Comparison of ENCODE assay signal across 11 mouse cellular contexts in the genomic region with DNA sequence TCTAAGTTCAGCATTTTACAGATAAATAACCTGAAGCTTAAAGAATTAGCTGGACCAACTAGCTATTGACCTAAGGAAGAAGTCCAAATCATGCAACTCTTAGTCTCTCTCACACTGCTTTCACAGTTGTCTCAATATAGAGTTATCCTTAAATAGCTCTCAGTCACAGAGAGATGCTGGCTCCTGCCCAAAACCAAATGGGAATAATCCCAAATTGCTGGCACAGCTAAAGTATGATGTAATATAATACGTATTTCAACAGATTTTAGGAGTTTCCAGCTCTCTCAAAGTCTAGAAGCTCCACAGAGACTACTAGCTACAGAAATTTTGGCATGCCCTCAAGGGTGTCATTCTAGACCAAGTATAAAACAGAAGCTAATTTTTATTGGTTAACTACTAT. TPM values are rescaled to one million over a fixed set of nuclear protein-coding genes. Genes with fewer than 3 reads are reported as not detected.
A peak's percentile ranks its signal among the peaks of the same experiment; 100 is the strongest.
DNase-seq lines count a peak whose midpoint lies in the region; ATAC-seq lines count a peak whose summit lies in the region.
"Had no signal": no experiment of that assay in that cellular context is flagged by ENCODE, and none has a peak within 500 bp of the region (broad histone marks: within the 10 kb centered on the region; RNA-seq: fewer than 3 reads in every experiment).

No protein-coding gene starts in this region.

- no peaks in the 10 kb centered on the region for H3K36me3 ChIP-seq in kidney, embryonic 16.5 days (ENCODE audit: insufficient read depth, low read length)
- H3K36me3 ChIP-seq: embryonic facial prominence, embryonic 15.5 days had no signal

- ATAC-seq in kidney, embryonic 16.5 days (ENCODE audit: low FRiP score, low TSS enrichment): no peak

- DNase-seq in adrenal gland, adult 2 months: peak; percentile 11
- DNase-seq in adrenal gland, adult 18-20 months (ENCODE audit: low spot score in 2 of 2): no peak
- peak; percentile 5 for DNase-seq in kidney, postnatal 14 days
- DNase-seq in heart, postnatal 10 days: peak; percentile 80 to 84
- peak; percentile 46 to 58 for DNase-seq in right cerebral cortex, adult 2 months (ENCODE audit: low spot score in 2 of 2)
- DNase-seq in urinary bladder, adult 2 months (ENCODE audit: low spot score): no peak
- DNase-seq in urinary bladder, postnatal 4 days (ENCODE audit: low spot score in 2 of 2): no peak
- DNase-seq: retina, postnatal 1 day had no signal

- H3K4me1 ChIP-seq in kidney, embryonic 16.5 days (ENCODE audit: insufficient read depth, low read length): no peaks in the 10 kb centered on the region
- H3K4me1 ChIP-seq: embryonic facial prominence, embryonic 15.5 days had no signal

- no peaks in the 10 kb centered on the region for H3K27me3 ChIP-seq in kidney, embryonic 16.5 days (ENCODE audit: insufficient read depth, low read length)
- H3K27me3 ChIP-seq: embryonic facial prominence, embryonic 15.5 days had no signal

- H3K9me3 ChIP-seq in kidney, embryonic 16.5 days (ENCODE audit: low read length): no peaks in the 10 kb centered on the region
- H3K9me3 ChIP-seq: embryonic facial prominence, embryonic 15.5 days had no signal

- H3K4me2 ChIP-seq in kidney, embryonic 16.5 days (replicated peaks; ENCODE audit: low read depth, low read length): no peak overlapping the region
- H3K4me2 ChIP-seq: embryonic facial prominence, embryonic 15.5 days had no signal

- no peak overlapping the region for H3K4me3 ChIP-seq in kidney, embryonic 16.5 days (ENCODE audit: low read length)
- H3K4me3 ChIP-seq: embryonic facial prominence, embryonic 15.5 days had no signal

- WGBS in kidney, embryonic 16.5 days: 66% methylated on average over 1 of the region's 1 CpGs

- intact Hi-C loops in heart, postnatal 10 days (cut with DNase I): no loop called here

- no peak overlapping the region for H3K27ac ChIP-seq in kidney, embryonic 16.5 days (ENCODE audit: low read length)
- H3K27ac ChIP-seq: embryonic facial prominence, embryonic 15.5 days; macrophage had no signal

- H3K9ac ChIP-seq in kidney, embryonic 16.5 days (replicated peaks; ENCODE audit: low read length): no peak overlapping the region
- H3K9ac ChIP-seq: embryonic facial prominence, embryonic 15.5 days had no signal

RNA-seq across cellular contexts. Expression of gene Tmem196, which starts 15.1 kb away (rescaled TPM):
- total RNA-seq in adrenal gland, adult 2 months (2021): 10 to 100 TPM in 1 of 2 experiments, 1 to 10 TPM in 1; 3.6 to 10.1 TPM
- 0.07 and 0.93 TPM in 2 replicates for polyA plus RNA-seq in adrenal gland, adult 2 months (2012; rRNA removed)
- 1 to 10 TPM; 5.9 to 6.6 TPM for total RNA-seq in adrenal gland, adult 18-20 months (2021)
- polyA plus RNA-seq in kidney, embryonic 16.5 days (2015; fragmentation: Nextera tagmentation; extraction: Ambion mirVana): 0.96 and 1.3 TPM in 2 replicates
- total RNA-seq in heart, postnatal 10 days (2021): under 1 TPM; 0.74 to 0.84 TPM
- 0.22 and 0.32 TPM in 2 replicates for polyA plus RNA-seq in urinary bladder, adult 2 months (2012; rRNA removed)
- polyA plus RNA-seq: macrophage had no signal

Comparison
In these comparisons a context has a peak if more than half of its experiments do, and no peak if none do; other contexts are left out.
1. DNase-seq: peak in adrenal gland, adult 2 months (single experiment), kidney, postnatal 14 days (single experiment), heart, postnatal 10 days (2 of 2) and right cerebral cortex, adult 2 months (2 of 2); none in adrenal gland, adult 18-20 months (0 of 2), urinary bladder, adult 2 months (single experiment) and urinary bladder, postnatal 4 days (0 of 2).